Mouse (Mus musculus) central nervous system, embryonic 11.5 days (tissue): ENCODE results near the gene Rrm1. TPM values are rescaled to one million over a fixed set of nuclear protein-coding genes. Genes with fewer than 3 reads are reported as not detected.

Experiments
- polyA plus RNA-seq: library from polyadenylated mRNA; depleted of rRNA; stranded (reverse); fragments of >200 nt; gene quantifications from 2 replicates; pipeline ENCODE4 v1.2.3, GENCODE M21; 2012; rRNA removed

The Rrm1 gene
- polyA plus RNA-seq, result 159 and 361 TPM in 2 replicates

GRCm38 (mm10) chr7:102441657-102442391 is at the start of gene Rrm1:
Gene Rrm1 (plus strand): TSS chr7:102441695.

GRCm38 (mm10) chr7:102481579-102481978 is 40.1 kb downstream of the Rrm1 start, which contains the start of gene Olfr543:
Gene Olfr543 (minus strand): TSS chr7:102481679.

GRCm38 (mm10) chr7:102488161-102488560 is 46.7 kb downstream of the Rrm1 start, which contains the start of gene Olfr544:
Gene Olfr544 (minus strand): TSS chr7:102488313.

GRCm38 (mm10) chr7:102499473-102499872 is 58.0 kb downstream of the Rrm1 start, which contains the start of gene Olfr545:
Gene Olfr545 (minus strand): TSS chr7:102499573.

Other genes with a start within 250 kb of the Rrm1 start
- 20.1 and 32.4 TPM in 2 replicates for gene Nup98, start 231.5 kb upstream of the Rrm1 start, polyA plus RNA-seq
- 32.6 and 46.9 TPM in 2 replicates for gene Pgap2, start 231.5 kb upstream of the Rrm1 start, polyA plus RNA-seq
- 16.4 and 28.8 TPM in 2 replicates for gene Rhog, start 185.6 kb upstream of the Rrm1 start, polyA plus RNA-seq
- 14.3 and 21.1 TPM in 2 replicates for gene Stim1, start 173.9 kb upstream of the Rrm1 start, polyA plus RNA-seq
- gene Olfr543, start 40.0 kb downstream of the Rrm1 start, polyA plus RNA-seq, result not detected in 2 replicates
- not detected in 2 replicates for gene Olfr544, start 46.6 kb downstream of the Rrm1 start, polyA plus RNA-seq
- gene Olfr545, start 57.9 kb downstream of the Rrm1 start, polyA plus RNA-seq, result not detected in 2 replicates
- gene Olfr547, start 93.1 kb downstream of the Rrm1 start, polyA plus RNA-seq, result not detected in 2 replicates
- 0.01 TPM in 1 of 2 replicates, not detected in the other for gene Olfr548-ps1, start 99.2 kb downstream of the Rrm1 start, polyA plus RNA-seq
- gene Olfr549, start 108.2 kb downstream of the Rrm1 start, polyA plus RNA-seq, result not detected in 2 replicates
- gene Trim21, start 123.8 kb downstream of the Rrm1 start, polyA plus RNA-seq, result 4.2 and 5.1 TPM in 2 replicates
- not detected in 2 replicates for gene Olfr550, start 129.7 kb downstream of the Rrm1 start, polyA plus RNA-seq
- not detected in 2 replicates for gene Olfr551, start 150.2 kb downstream of the Rrm1 start, polyA plus RNA-seq
- gene Olfr552, start 156.1 kb downstream of the Rrm1 start, polyA plus RNA-seq, result not detected in 2 replicates
- gene Olfr553, start 176.5 kb downstream of the Rrm1 start, polyA plus RNA-seq, result not detected in 2 replicates
- not detected in 2 replicates for gene Olfr554, start 196.7 kb downstream of the Rrm1 start, polyA plus RNA-seq
- not detected in 2 replicates for gene Olfr555, start 217.1 kb downstream of the Rrm1 start, polyA plus RNA-seq
- not detected in 2 replicates for gene Olfr556, start 223.2 kb downstream of the Rrm1 start, polyA plus RNA-seq
- gene Trim68, start 245.6 kb downstream of the Rrm1 start, polyA plus RNA-seq, result 20.2 and 24.8 TPM in 2 replicates